Mouse (Mus musculus): ENCODE results near the gene Flnc. TPM values are rescaled to one million over a fixed set of nuclear protein-coding genes. Genes with fewer than 3 reads are reported as not detected.

Gene Flnc
- polyA plus RNA-seq, 1 experiment from 2014 or later = 2.8 TPM

DNA sequence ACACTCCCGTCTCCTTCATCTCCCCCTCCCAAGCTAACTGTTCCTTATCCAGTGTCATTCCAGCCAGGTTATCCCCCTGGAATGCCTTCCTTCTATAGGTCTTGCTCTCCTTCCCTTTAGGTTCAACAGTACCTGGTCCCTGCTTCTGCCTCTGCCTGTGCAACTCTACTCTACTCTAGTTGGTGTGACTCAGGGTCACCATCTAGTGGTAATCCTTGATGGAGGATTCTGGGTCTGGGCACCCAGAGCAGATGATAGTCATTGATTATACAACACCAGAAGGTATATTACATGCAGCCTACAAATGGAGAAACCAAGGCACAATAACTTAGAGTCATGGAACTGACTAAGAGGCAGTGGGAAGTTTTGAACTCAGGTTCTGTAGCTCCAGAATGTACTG is 68.5 kb downstream of the Flnc start:
- peaks cover 50% of the 10 kb centered on the region for H3K27me3 ChIP-seq (ENCODE audit: low read depth, poor library complexity, severe bottlenecking)
- WGBS = 82% methylated on average over 1 of the region's 1 CpGs

GRCm38 (mm10) chr6:29505493-29505892 is 72.4 kb downstream of the Flnc start:
- no peak overlapping the region for H3K4me3 ChIP-seq
- H3K4me1 ChIP-seq = peaks cover 28% of the 10 kb centered on the region
- 87% methylated on average over 5 of the region's 5 CpGs for WGBS
- H3K9me3 ChIP-seq (replicated peaks) = no peaks in the 10 kb centered on the region
- no peaks in the 10 kb centered on the region for H3K36me3 ChIP-seq
- DNase-seq (ENCODE audit: low spot score) = no peak
- H3K27ac ChIP-seq (replicated peaks) = no peak overlapping the region
- H3K27me3 ChIP-seq (ENCODE audit: low read depth, poor library complexity, severe bottlenecking) = peaks cover 62% of the 10 kb centered on the region

More for the DNA sequence above, 68.5 kb downstream of the Flnc start:
- Histone ChIP-seq H3K36me3 (no peaks in the 10 kb centered on the region), H3K9me3 (replicated peaks) (no peaks in the 10 kb centered on the region), H3K4me1 (peaks cover 14% of the 10 kb centered on the region), H3K4me3 (no peak overlapping the region), H3K27ac (replicated peaks) (no peak overlapping the region)
- DNase-seq (ENCODE audit: low spot score) = no peak

- H3K9me3 ChIP-seq (replicated peaks) = no peaks in the 10 kb centered on the region
Observed at GRCm38 (mm10) chr6:29506834-29507233, 73.8 kb downstream of the Flnc start.

DNA sequence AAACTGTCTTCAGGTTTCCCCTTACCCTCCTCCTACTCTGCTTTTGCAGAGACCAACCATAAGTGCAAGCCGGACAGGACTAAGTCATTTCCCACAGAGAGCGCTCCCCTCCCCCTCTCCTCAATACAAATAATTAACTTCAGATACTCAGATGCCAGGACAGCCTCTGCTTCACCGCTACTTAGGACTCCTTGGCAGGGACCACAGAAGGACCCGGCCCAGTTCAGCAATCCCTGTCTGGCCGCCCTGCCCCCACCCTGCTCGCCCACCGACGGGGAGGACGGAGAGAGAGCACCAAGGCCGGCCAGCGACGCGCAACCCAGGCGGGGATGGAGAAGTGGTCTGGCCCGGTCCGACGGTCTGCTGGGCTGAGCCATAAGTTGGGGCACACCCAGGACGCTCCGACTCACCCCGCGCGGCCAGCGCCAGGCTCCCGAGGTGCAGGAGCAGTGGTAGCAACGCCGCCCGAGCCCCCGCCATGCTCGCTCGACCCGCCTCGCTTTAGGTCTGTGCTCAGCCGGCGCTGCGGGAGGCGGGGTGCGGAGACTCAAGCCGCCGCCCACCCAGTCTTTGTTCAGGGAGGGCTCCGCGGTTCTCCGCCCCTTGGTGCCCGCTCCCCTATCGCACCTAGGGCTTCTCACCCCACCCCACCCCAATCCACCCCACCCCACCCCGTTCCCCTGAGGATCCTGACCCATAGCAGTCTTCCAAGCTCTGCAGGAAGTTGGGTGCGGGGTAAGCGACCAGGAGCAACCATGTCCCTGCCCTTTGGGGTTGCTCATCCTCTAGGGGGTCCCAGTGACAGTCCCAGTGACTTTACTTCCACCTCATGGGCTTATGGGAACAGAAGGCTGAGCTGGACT is 74.6 kb downstream of the Flnc start, which contains the start of gene Kcp:
Kcp (minus strand) TSS at position 506 of the 863 bp plus-strand sequence.
- DNase-seq (ENCODE audit: low spot score) = peak; percentile 56
- no peaks in the 10 kb centered on the region for H3K36me3 ChIP-seq
- peaks cover 82% of the 10 kb centered on the region for H3K27me3 ChIP-seq (ENCODE audit: low read depth, poor library complexity, severe bottlenecking)
- no peaks in the 10 kb centered on the region for H3K9me3 ChIP-seq (replicated peaks)
- peak within 1 kb of the TSS; percentile 78 for H3K27ac ChIP-seq (replicated peaks)
- peaks cover 35% of the 10 kb centered on the region for H3K4me1 ChIP-seq
- peak within 1 kb of the TSS; percentile 58 for H3K4me3 ChIP-seq
- WGBS = under 1% methylated on average over 47 of the region's 47 CpGs

More at GRCm38 (mm10) chr6:29506834-29507233, 73.8 kb downstream of the Flnc start:
- H3K36me3 ChIP-seq = no peaks in the 10 kb centered on the region
- H3K4me1 ChIP-seq = peaks cover 28% of the 10 kb centered on the region
- WGBS = 25% methylated on average over 8 of the region's 8 CpGs
- H3K27me3 ChIP-seq (ENCODE audit: low read depth, poor library complexity, severe bottlenecking) = peaks cover 73% of the 10 kb centered on the region
- DNase-seq (ENCODE audit: low spot score) = no peak
- peak overlapping the region; percentile 78 for H3K27ac ChIP-seq (replicated peaks)
- H3K4me3 ChIP-seq = peak overlapping the region; percentile 58

GRCm38 (mm10) chr6:29509086-29509485 is 76.0 kb downstream of the Flnc start:
- H3K27me3 ChIP-seq (ENCODE audit: low read depth, poor library complexity, severe bottlenecking) = peaks cover 82% of the 10 kb centered on the region
- peaks cover 49% of the 10 kb centered on the region for H3K4me1 ChIP-seq
- H3K4me3 ChIP-seq = no peak overlapping the region
- whole genome bisulfite sequencing = 51% methylated on average over 2 of the region's 2 CpGs
- H3K36me3 ChIP-seq = no peaks in the 10 kb centered on the region
- no peaks in the 10 kb centered on the region for H3K9me3 ChIP-seq (replicated peaks)
- no peak for DNase-seq (ENCODE audit: low spot score)
- no peak overlapping the region for H3K27ac ChIP-seq (replicated peaks)

Small RNA genes lying within 50 kb of the gene (microRNA-seq; reads per million reads assigned to microRNA genes)
- not detected for gene Gm26220
- not detected for gene Gm44354

Other genes with a start within 250 kb of the Flnc start
- 45.6 and 53.5 TPM in 2 replicates for gene Impdh1, start 216.9 kb upstream of the Flnc start, polyA plus RNA-seq (2016; fragmentation: Nextera tagmentation; extraction: Ambion mirVana)
- 31.0 and 34.0 TPM in 2 replicates for gene Hilpda, start 160.8 kb upstream of the Flnc start, polyA plus RNA-seq (2016; fragmentation: Nextera tagmentation; extraction: Ambion mirVana)
- 0.22 and 0.23 TPM in 2 replicates for gene Fam71f2, start 153.7 kb upstream of the Flnc start, polyA plus RNA-seq (2016; fragmentation: Nextera tagmentation; extraction: Ambion mirVana)
- not detected in 2 replicates for gene Fam71f1, start 114.1 kb upstream of the Flnc start, polyA plus RNA-seq (2016; fragmentation: Nextera tagmentation; extraction: Ambion mirVana)
- 246 and 248 TPM in 2 replicates for gene Calu, start 85.2 kb upstream of the Flnc start, polyA plus RNA-seq (2016; fragmentation: Nextera tagmentation; extraction: Ambion mirVana)
- gene Opn1sw, start 44.8 kb upstream of the Flnc start, polyA plus RNA-seq (2016; fragmentation: Nextera tagmentation; extraction: Ambion mirVana) = 0.14 and 0.20 TPM in 2 replicates
- gene Ccdc136, start 36.9 kb upstream of the Flnc start, polyA plus RNA-seq (2016; fragmentation: Nextera tagmentation; extraction: Ambion mirVana) = 20.9 and 21.7 TPM in 2 replicates
- 202 and 219 TPM in 2 replicates for gene Atp6v1f, start 34.5 kb downstream of the Flnc start, polyA plus RNA-seq (2016; fragmentation: Nextera tagmentation; extraction: Ambion mirVana)
- gene Atp6v1fnb, start 38.2 kb downstream of the Flnc start, polyA plus RNA-seq (2016; fragmentation: Nextera tagmentation; extraction: Ambion mirVana) = not detected in 2 replicates
- 11.4 and 13.7 TPM in 2 replicates for gene Kcp, start 74.7 kb downstream of the Flnc start, polyA plus RNA-seq (2016; fragmentation: Nextera tagmentation; extraction: Ambion mirVana)
- gene Irf5, start 93.4 kb downstream of the Flnc start, polyA plus RNA-seq (2016; fragmentation: Nextera tagmentation; extraction: Ambion mirVana) = 2.1 and 2.2 TPM in 2 replicates
- gene Tnpo3, start 176.6 kb downstream of the Flnc start, polyA plus RNA-seq (2016; fragmentation: Nextera tagmentation; extraction: Ambion mirVana) = 122 and 129 TPM in 2 replicates

All from midbrain, embryonic 10.5 days (tissue).